Mouse (Mus musculus) ES-Bruce4 (cell line): ENCODE measurements around the gene Gm4491.

Experiments
- CTCF ChIP-seq: IDR thresholded peaks from one replicate; pipeline ENCODE4 v1.8.1; 2011; ENCODE audit warnings: low read depth, low read length
- POLR2A ChIP-seq: IDR thresholded peaks from one replicate; pipeline ENCODE4 v1.8.1; 2011; ENCODE audit warnings: low read length; ENCODE audit not compliant: insufficient read depth

DNA sequence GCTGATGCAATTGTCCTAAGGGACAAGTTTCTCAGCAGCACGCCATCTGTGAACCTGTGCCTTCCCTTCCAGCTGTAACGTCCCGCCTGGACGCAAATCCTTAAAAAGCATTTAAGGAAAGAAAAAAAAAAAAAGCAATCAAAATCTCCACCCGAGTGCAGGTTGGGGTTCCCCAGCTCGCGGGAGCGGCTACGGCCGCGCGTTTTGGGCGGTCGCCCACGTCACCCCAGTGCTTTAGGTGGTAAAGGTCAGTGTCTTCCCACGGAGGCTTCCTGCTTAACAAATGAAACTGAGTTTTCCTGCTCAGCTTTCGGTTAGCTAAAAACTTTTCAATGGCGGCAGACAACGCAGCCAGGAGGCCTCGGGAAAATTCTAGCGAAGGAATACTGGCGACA is 12.0 kb downstream of the Gm4491 start:
- TF ChIP-seq POLR2A: no peak
- TF ChIP-seq CTCF: no peak
